Mouse (Mus musculus) layer of hippocampus, postnatal 10 days (tissue): ENCODE data around the gene Cnpy2. TPM values are rescaled to one million over a fixed set of nuclear protein-coding genes. Genes with fewer than 3 reads are reported as not detected.
A peak's percentile ranks its signal among the peaks of the same experiment; 100 is the strongest.

ENCODE experiments used
- DNase-seq, 2 experiments: peaks; one replicate each; pipeline ENCODE4 v3.0.0; 2021; ENCODE audit warnings: low spot score in 2 of 2
- total RNA-seq, 2 experiments: library from RNA; stranded (reverse); gene quantifications; 2 replicates each; pipeline ENCODE4 v1.2.3; 2021

Gene Cnpy2
- total RNA-seq, 2 experiments from 2014 or later: 75.5 to 78.5 TPM

DNA sequence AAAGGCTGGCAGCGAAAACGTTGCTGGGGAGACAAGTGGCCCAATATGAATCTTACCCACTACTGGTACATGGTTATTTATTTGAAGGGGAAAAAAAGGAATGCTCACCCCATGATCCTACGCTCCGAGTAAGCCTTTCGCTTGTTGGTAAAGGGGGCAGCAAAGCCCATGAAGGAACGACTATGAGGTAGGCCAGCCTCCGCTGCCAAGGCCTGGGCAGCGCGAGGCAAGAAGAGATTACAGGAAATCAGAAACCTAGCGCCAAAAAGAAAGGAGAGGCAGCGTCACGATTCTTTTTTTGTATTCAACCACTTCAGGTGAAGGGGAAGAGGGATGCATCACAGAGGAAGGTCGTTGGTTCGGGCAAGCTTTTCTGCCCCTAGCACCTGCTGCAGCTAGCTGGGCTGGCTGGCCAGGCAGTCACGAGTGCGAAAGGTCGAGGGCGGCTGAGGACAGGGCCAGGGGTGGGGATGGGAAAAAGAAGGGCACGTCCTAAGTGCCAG is 45.7 kb downstream of the Cnpy2 start:
- no peak for DNase-seq

DNA sequence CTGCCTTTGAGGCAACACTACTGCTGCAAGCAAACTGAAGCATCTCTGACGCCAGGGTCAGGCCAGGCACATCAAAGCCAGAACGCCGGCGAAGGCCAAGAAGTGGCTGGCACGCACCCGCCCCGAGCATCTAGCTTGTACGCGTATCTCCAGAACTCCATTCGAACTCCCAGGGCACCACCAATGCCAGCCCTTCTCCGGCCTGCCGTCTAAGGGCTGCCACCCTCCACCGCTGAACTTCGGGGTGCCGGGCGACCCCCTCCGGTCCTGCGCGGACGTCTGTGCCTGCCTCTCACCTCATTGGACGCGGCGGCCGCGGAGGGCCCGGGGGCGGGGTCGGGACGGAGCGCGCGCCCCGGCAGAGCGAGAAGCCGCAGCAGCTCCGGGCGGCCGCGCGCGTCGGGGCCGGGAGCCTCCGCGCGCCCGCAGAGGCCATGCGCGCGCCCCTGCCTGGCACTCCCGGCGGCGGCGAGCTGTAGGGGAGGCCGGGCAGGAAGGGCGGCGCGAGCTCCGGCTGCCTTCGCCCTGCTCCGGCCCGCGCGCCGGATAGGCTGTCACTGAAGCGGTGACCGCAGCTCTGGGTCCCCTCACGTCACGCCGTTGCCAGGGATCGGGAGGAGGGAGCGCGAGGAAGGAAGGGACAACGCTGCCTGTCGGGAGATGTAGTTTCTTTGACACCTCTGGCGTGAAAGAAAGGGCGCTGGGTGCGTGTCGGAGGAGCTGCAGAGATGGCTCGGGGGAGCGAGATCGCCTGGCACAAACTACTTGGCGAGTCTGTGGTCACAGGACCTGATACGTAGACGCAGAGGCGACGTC is 46.4 kb downstream of the Cnpy2 start, which contains the start of gene Coq10a:
Coq10a (minus strand) TSS at position 596 of the 816 bp plus-strand sequence.
- peak; percentile 89 to 91 for DNase-seq

DNA sequence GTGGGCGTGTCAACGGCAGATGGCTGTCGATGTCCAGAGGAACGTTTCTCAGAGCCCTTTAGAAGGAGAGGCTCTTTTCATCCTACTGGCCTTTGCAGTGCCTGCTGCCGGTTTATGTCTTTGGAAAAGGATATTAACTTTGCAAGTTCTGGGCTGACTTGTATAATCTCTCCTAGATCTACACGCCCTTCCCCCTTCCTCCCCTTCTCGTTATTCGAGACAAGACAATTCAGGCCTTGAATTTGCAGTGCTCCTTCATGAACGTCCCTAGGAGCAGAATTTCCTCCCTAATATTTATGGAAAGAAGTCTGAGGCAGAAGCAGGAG is 46.9 kb downstream of the Cnpy2 start:
- no peak for DNase-seq

DNA sequence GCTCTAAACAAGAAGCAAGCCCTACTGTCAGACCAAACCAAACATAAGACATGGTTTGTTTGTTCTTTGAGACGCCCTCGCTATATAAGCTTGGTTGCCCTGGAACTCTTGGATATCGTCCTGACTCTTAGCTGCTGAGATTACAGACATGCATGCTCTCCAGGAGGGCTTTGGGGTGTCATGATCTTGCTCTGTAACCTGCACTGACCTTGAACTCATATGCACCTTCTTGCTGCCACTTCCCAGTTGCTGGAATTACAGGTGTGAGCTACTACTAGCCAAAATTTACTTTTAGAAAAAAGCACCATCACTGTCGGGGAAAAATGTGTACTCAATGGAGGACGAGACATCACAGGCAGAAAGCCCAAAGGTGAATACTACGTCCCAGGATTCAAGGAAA is 47.3 kb downstream of the Cnpy2 start:
- DNase-seq: no peak

DNA sequence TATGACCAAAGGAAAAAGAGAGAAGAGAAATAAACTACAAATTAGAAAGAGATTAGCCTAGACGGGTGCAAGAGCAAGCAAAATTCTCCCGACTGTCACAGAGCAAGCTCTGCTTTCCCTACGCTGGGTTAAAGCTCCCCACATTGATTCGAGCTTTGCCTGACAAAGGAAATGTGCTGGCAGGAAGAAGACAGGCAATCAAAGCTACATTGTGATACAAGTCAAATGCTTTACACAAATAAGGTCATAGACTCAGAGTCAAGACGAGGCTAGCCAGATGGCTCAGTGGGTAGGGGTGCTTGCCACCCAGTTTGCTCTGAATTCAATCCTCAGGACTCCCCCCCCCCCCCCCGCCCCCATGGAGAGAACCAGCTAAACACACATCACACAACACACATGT is 47.8 kb downstream of the Cnpy2 start:
- no peak for DNase-seq

DNA sequence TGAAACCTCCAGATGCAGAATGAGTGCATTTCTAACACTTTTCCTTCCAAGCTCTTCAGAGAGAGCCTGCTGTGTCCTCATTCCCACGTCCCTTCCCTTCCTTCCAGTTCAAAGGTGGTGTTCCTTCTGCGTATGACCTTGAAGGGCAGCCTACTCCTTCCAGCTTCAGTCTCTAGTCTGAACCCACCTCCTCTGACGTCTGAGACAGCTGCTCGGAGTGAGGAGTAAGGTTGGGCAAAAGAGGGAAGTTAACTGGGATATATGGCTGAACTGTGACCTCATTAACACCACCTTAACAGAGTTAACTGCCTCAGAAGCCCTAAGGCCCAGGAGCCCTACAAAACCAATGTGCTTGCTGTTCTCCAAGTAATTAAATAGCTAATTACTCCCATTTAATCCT is 48.3 kb downstream of the Cnpy2 start:
- no peak for DNase-seq

DNA sequence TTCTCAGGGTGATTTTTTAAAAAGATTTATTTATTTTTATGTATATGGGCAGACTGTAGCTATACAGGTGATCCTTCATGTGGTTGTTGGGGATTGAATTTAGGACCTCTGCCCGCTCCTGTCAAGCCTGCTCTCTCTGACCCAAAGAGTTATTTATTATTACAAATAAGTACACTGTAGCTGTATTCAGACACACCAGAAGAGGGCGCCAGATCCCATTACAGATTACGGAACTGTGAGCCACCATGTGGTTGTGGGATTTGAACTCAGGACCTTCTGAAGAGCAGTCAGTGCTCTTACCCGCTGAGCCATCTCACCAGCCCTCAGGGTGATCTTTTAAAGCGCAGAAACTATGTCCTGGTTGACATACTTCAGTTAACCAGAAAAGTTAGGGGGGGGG is 49.9 kb downstream of the Cnpy2 start:
- no peak for DNase-seq

DNA sequence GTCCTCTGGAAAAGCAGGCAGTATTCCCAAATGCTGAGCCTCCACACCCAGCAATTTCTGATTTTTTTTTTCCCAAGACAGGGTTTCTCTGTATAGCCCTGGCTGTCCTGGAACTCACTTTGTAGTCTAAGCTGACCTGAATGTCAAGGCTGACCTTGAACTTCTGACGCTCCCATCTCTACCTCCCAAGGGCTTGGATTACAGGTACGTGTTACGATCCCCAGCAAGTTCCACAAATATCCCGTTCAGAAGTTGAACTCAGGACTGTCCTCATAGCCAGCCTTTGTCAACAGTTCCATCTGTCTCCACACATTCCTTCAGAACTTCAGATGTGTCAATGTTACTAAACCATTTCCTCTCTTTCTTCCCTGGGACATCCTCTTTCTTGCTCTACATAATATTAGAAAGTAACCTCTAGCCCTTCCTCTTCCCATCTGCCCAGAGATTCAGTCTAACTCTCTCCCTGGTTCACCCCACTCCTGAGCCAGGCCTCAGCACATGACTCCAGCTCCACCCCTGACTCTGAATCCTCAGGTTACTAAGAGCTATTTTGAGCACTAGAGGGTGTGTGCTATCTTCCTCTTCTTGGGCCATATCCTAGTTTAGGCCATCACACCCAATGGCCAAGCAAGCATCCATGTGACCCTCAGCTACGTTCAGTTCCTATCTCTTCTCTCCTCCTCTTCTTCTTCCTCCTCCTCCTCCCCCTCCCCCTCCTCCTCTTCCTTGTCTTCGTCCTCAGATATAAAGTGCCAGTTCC is 50.9 kb downstream of the Cnpy2 start:
- DNase-seq: no peak

DNA sequence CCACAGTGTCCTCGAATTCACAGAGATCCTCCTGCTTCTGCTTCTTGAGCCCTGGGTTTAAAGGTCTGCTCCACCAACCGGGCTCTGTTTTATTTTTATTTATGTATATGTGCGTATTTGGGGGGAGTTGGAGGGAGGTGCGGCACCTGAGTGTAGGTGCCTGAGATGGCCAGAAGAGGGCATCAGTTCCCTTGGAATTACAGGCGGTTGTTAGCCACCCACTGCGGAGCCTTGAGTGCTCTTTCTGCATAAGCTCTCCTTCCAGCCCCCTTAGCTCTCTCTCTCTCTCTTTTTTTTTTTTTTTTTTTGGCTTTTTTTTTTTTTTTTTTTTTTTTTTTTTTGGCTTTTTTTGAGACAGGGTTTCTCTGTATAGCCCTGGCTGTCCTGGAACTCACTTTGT is 52.1 kb downstream of the Cnpy2 start:
- DNase-seq: no peak

DNA sequence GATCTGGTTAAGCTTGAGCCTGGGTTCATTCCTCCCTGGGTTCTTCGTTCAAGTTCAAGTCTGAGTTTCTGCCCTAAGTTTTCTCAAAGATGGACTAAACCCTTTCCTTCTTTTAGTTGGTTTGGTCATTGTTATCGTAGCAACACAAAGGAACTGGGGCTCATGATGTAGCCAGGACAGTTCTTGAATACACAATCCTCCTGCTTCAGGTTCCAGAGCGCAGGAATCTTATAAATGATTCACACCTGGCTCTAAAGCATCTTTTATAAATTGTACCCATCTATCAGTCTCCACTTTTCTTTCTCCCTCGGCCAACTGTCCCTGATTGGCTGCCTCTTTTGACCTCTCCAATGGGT is 53.8 kb downstream of the Cnpy2 start:
- no peak for DNase-seq

DNA sequence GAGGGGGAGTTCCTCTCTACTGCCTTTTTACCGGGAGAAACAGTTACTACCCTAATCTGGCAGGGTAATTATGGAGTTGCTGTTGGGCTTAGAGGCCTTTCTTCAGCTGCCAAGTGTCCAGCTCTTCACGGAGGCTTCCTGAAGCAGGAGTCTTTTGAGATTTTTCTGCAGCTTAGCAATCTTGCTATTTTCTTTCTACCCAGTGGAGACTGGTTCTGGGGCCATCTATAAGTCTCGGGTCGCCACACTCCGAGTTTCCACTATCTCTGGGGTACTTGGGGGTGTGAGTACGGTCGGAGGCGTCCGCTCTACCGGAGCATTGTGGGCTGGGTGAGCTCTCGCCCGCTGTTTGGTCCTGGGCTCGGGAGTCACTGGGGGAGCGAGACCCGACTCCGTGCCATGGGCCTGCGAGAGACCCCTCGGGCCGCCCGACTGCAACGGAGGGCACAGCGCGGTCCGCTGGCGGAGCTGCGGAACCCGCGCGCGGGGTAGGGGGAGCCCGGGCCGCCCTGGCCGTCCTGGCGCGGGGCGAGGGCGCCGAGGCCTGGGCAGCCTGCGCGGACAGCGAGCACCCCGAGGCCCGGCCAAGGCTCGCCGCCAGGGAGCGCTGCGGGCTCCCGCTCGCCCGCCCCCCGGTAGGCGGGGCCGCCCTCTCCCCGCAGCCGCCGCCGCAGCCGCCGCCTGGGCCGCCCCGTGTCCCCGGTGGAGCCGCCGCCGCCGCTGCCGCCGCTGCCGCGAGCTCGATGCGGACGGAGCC is 54.4 kb downstream of the Cnpy2 start, which contains the start of gene Ankrd52:
Ankrd52 (plus strand) TSS at position 661 of the 757 bp plus-strand sequence.
- peak; percentile 82 to 92 for DNase-seq

Other genes with a start within 250 kb of the Cnpy2 start
- 1,000 to 10,000 TPM; 1,650 to 1,701 TPM for gene Atp5b, start 239.2 kb upstream of the Cnpy2 start, total RNA-seq
- 10 to 100 TPM; 32.0 to 35.1 TPM for gene Baz2a, start 230.9 kb upstream of the Cnpy2 start, total RNA-seq
- gene Rbms2, start 142.2 kb upstream of the Cnpy2 start, total RNA-seq: 10 to 100 TPM; 11.3 to 16.1 TPM
- 10 to 100 TPM; 12.2 to 17.1 TPM for gene Gls2, start 128.0 kb upstream of the Cnpy2 start, total RNA-seq
- 10 to 100 TPM; 11.5 to 12.8 TPM for gene Spryd4, start 110.7 kb upstream of the Cnpy2 start, total RNA-seq
- not detected for gene Mip, start 96.6 kb upstream of the Cnpy2 start, total RNA-seq
- 10 to 100 TPM in 1 of 2 experiments, 1 to 10 TPM in 1; 7.8 to 10.1 TPM for gene Timeless, start 90.4 kb upstream of the Cnpy2 start, total RNA-seq
- not detected for gene Apon, start 68.4 kb upstream of the Cnpy2 start, total RNA-seq
- gene Apof, start 53.8 kb upstream of the Cnpy2 start, total RNA-seq: not detected
- 10 to 100 TPM; 25.6 to 29.3 TPM for gene Stat2, start 51.9 kb upstream of the Cnpy2 start, total RNA-seq
- gene Il23a, start 23.7 kb upstream of the Cnpy2 start, total RNA-seq: under 1 TPM in 1 of 2 experiments, not detected in 1; 0.85 TPM
- 10 to 100 TPM; 15.5 to 15.8 TPM for gene Pan2, start 19.1 kb upstream of the Cnpy2 start, total RNA-seq
- gene Cs, start 15.3 kb downstream of the Cnpy2 start, total RNA-seq: 100 to 1,000 TPM; 277 to 286 TPM
- gene Coq10a, start 46.5 kb downstream of the Cnpy2 start, total RNA-seq: 10 to 100 TPM; 55.6 to 58.8 TPM
- 10 to 100 TPM; 79.0 to 80.3 TPM for gene Ankrd52, start 54.7 kb downstream of the Cnpy2 start, total RNA-seq
- gene Slc39a5, start 78.8 kb downstream of the Cnpy2 start, total RNA-seq: under 1 TPM; 0.22 to 0.53 TPM
- 10 to 100 TPM; 94.1 to 94.2 TPM for gene Nabp2, start 89.0 kb downstream of the Cnpy2 start, total RNA-seq
- 10 to 100 TPM; 76.0 to 78.2 TPM for gene Rnf41, start 89.2 kb downstream of the Cnpy2 start, total RNA-seq
- 100 to 1,000 TPM; 205 to 222 TPM for gene Smarcc2, start 136.8 kb downstream of the Cnpy2 start, total RNA-seq
- gene Myl6, start 171.7 kb downstream of the Cnpy2 start, total RNA-seq: 100 to 1,000 TPM; 608 to 632 TPM
- 10 to 100 TPM; 25.5 to 29.3 TPM for gene Myl6b, start 176.2 kb downstream of the Cnpy2 start, total RNA-seq
- 10 to 100 TPM; 10.1 to 11.9 TPM for gene Esyt1, start 203.4 kb downstream of the Cnpy2 start, total RNA-seq
- gene Zc3h10, start 225.3 kb downstream of the Cnpy2 start, total RNA-seq: 10 to 100 TPM; 12.2 to 14.0 TPM
- gene Rpl41, start 226.8 kb downstream of the Cnpy2 start, total RNA-seq: 1,000 to 10,000 TPM; 2,468 to 2,532 TPM
- gene Pa2g4, start 243.5 kb downstream of the Cnpy2 start, total RNA-seq: 10 to 100 TPM; 83.2 to 87.6 TPM